Mouse (Mus musculus): ENCODE data around the gene Smtn. TPM values are rescaled to one million over a fixed set of nuclear protein-coding genes. Genes with fewer than 3 reads are reported as not detected.

The Smtn gene
- total RNA-seq, 2 experiments from 2014 or later: 7.1 to 11.7 TPM

DNA sequence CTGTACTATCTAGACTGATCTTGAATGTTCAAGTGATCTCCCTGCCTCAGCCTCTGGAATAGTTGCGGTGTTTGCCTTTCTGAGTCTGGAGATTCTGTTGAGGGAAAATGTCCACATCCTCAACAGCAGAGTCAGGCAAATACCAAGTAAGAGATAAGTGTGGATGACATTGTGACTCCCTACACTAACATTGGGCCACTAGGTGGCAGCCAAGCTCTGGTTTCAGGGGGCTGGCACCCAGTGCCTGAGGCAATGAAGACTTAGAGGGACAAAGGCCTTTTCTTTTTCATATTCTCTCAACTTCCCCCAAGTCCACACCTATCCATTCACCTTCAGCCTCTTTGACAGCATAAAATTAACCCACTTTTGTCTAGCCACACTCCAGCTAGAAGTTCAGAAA lies 67.9 kb downstream of the Smtn start:
- ATAC-seq (replicated peaks; ENCODE audit: poor library complexity): peak; percentile 83

- ATAC-seq (replicated peaks; ENCODE audit: poor library complexity): no peak
Observed at GRCm38 (mm10) chr11:3471448-3471850, 69.0 kb downstream of the Smtn start.

Other genes starting within 250 kb of the Smtn start
- 16.6 and 20.1 TPM in 2 replicates for gene Pik3ip1, start 210.2 kb downstream of the Smtn start, total RNA-seq (2015)
- gene Pik3ip1, start 210.2 kb downstream of the Smtn start, total RNA-seq (2017): 32.9 and 55.1 TPM in 2 replicates
- gene Limk2, start 131.4 kb downstream of the Smtn start, total RNA-seq (2015): 16.9 and 17.0 TPM in 2 replicates
- gene Limk2, start 131.4 kb downstream of the Smtn start, total RNA-seq (2017): 20.1 and 30.0 TPM in 2 replicates
- gene Rnf185, start 88.2 kb downstream of the Smtn start, total RNA-seq (2015): 16.3 and 17.6 TPM in 2 replicates
- gene Rnf185, start 88.2 kb downstream of the Smtn start, total RNA-seq (2017): 8.8 and 15.3 TPM in 2 replicates
- not detected in 2 replicates for gene Pla2g3, start 52.3 kb downstream of the Smtn start, total RNA-seq (2015)
- gene Pla2g3, start 52.3 kb downstream of the Smtn start, total RNA-seq (2017): 0.10 TPM in 1 of 2 replicates, not detected in the other
- gene Inpp5j, start 35.8 kb downstream of the Smtn start, total RNA-seq (2015): 1.3 and 1.5 TPM in 2 replicates
- 0.17 and 0.21 TPM in 2 replicates for gene Inpp5j, start 35.8 kb downstream of the Smtn start, total RNA-seq (2017)
- gene Selenom, start 25.9 kb downstream of the Smtn start, total RNA-seq (2015): 17.8 and 17.9 TPM in 2 replicates
- gene Selenom, start 25.9 kb downstream of the Smtn start, total RNA-seq (2017): 11.8 and 23.4 TPM in 2 replicates
- gene Morc2a, start 108.6 kb upstream of the Smtn start, total RNA-seq (2015): 26.4 and 29.5 TPM in 2 replicates
- 29.6 and 38.8 TPM in 2 replicates for gene Morc2a, start 108.6 kb upstream of the Smtn start, total RNA-seq (2017)

Measured in megakaryocyte progenitor cell, adult 5-6 weeks (primary cell).